Mouse (Mus musculus) kidney, adult 2 months (tissue): ENCODE measurements around the gene Ptpn3. TPM values are rescaled to one million over a fixed set of nuclear protein-coding genes. Genes with fewer than 3 reads are reported as not detected.

Experiments
- DNase-seq: peaks from one replicate; pipeline ENCODE4 v3.0.0; 2021
- H3K27ac ChIP-seq: fragments of 200-500 bp; 2 replicates; pipeline ENCODE4 v1.5.1; 2012; ENCODE audit warnings: low read depth, low read length, control low read depth, inconsistent platforms; ENCODE audit not compliant: insufficient read depth
- H3K27me3 ChIP-seq: fragments of 200-500 bp; replicated peaks from 2 replicates; pipeline ENCODE4 v1.6.1; 2012; ENCODE audit warnings: mild to moderate bottlenecking, moderate library complexity, low read length, inconsistent platforms; ENCODE audit not compliant: control insufficient read depth, insufficient read depth
- H3K36me3 ChIP-seq: fragments of 200-500 bp; 2 replicates; pipeline ENCODE4 v1.6.1; 2012; ENCODE audit warnings: mild to moderate bottlenecking, moderate library complexity, low read length, inconsistent platforms; ENCODE audit not compliant: control insufficient read depth, insufficient read depth
- H3K4me1 ChIP-seq: fragments of 200-500 bp; 2 replicates; pipeline ENCODE4 v1.6.1; 2011; ENCODE audit warnings: low read length; ENCODE audit not compliant: control insufficient read depth, insufficient read depth
- H3K4me3 ChIP-seq: fragments of 200-500 bp; 2 replicates; pipeline ENCODE4 v1.5.1; 2011; ENCODE audit warnings: mild to moderate bottlenecking, low read depth, low read length, control low read depth; ENCODE audit not compliant: insufficient read depth
- CTCF ChIP-seq: fragments of 200-500 bp; conservative IDR thresholded peaks from 2 replicates; pipeline ENCODE4 v1.5.1; 2011; ENCODE audit warnings: low read depth, mild to moderate bottlenecking, control low read depth, low read length, moderate library complexity, mixed read lengths; ENCODE audit not compliant: insufficient read depth, insufficient read length
- POLR2A ChIP-seq: fragments of 200-500 bp; IDR thresholded peaks from one replicate; pipeline ENCODE4 v1.6.1; 2011; ENCODE audit warnings: low read depth, low read length, control low read depth
- WGBS: fragments of 180-500 bp; shearing (Covaris S2); methylation state at CpG from one replicate; pipeline ENCODE4 v1.1.7; 2018; 5-methylcytosine and 5-hydroxymethylcytosine counted together
- polyA plus RNA-seq: library from polyadenylated mRNA; depleted of rRNA; stranded (reverse); fragments of >200 nt; gene quantifications from 2 replicates; pipeline ENCODE4 v1.2.3, GENCODE M21; 2012

Ptpn3 gene
- polyA plus RNA-seq, 1 experiment: 17.7 TPM

DNA sequence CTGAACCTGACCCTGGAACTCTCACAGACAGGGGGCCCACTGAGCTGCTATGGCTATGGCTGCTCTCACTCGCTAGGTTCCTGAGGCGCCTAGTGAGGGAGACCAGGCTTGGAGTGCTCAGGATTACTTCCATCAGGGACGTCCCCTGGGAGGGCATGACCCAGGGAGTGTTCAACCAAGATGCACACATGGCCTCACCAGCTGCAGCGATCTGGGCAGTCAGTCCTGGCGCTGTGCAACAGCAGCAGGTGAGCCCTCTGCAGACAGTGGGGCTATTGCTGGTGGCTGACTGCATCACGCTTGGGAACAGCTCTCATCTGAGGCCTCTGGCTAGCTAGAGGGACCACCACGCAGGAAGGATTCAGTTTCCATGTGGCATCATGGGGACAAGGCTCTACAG, 63.5 kb downstream of the Ptpn3 start:
- no peak for TF ChIP-seq CTCF
- no peak for TF ChIP-seq POLR2A
- Histone ChIP-seq H3K27me3 (no peaks in the 10 kb centered on the region), H3K4me1 (no peaks in the 10 kb centered on the region), H3K36me3 (peaks cover 3% of the 10 kb centered on the region; the same call in 1 of the 2 replicates), H3K4me3 (no peak overlapping the region), H3K27ac (no peak overlapping the region)
- no peak for DNase-seq
- 83% methylated on average over 7 of the region's 7 CpGs for WGBS

DNA sequence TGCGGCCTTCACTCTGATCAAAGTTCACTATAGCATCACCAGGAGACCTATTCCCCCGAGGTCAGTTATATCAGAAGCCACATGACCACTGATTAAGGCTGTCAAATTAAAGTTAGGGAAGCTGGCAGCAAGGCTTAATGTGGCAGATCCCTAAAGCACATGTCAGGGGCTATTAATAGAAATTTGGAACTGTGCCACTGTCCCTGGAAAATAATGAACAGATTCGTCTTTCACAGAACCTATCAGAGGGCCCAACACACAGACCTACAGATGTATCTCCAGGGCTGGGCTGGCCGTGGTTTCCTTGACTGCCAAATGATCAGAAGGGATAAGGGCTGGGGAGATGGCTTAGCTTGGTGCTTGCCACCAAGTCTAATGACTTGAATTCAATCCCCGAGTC, 65.1 kb downstream of the Ptpn3 start:
- Histone ChIP-seq H3K27me3 (no peaks in the 10 kb centered on the region), H3K27ac (no peak overlapping the region), H3K36me3 (peaks cover 6% of the 10 kb centered on the region; the same call in 1 of the 2 replicates), H3K4me3 (no peak overlapping the region), H3K4me1 (no peaks in the 10 kb centered on the region)
- TF ChIP-seq CTCF: no peak
- TF ChIP-seq POLR2A: no peak
- no peak for DNase-seq
- 71% methylated on average over 5 of the region's 5 CpGs for WGBS

DNA sequence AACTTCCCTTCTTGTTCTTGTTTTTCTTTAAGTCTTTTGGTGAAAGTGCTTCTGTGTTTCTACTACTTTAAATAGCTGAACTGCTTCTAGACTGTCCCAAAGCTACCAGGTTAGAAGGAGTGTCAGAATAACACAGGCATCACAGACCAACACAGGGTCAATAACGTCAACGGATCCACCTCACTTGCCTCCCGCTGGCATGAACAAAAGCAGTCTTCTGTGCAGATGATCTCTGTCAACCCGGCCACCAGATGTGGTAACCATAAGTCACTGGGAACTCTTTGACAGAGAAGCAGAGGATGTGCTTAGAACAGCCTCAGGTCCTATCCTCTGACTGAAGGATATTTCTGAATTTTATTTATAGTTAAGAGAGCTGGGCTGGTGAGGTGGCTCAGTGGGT, 65.9 kb downstream of the Ptpn3 start:
- H3K4me1 ChIP-seq: no peaks in the 10 kb centered on the region
- 76% methylated on average over 4 of the region's 4 CpGs for WGBS
- H3K36me3 ChIP-seq: peaks cover 6% of the 10 kb centered on the region; the same call in 1 of the 2 replicates
- DNase-seq: no peak
- H3K27ac ChIP-seq: no peak overlapping the region
- H3K4me3 ChIP-seq: no peak overlapping the region
- no peaks in the 10 kb centered on the region for H3K27me3 ChIP-seq
- TF ChIP-seq CTCF: no peak
- no peak for TF ChIP-seq POLR2A

DNA sequence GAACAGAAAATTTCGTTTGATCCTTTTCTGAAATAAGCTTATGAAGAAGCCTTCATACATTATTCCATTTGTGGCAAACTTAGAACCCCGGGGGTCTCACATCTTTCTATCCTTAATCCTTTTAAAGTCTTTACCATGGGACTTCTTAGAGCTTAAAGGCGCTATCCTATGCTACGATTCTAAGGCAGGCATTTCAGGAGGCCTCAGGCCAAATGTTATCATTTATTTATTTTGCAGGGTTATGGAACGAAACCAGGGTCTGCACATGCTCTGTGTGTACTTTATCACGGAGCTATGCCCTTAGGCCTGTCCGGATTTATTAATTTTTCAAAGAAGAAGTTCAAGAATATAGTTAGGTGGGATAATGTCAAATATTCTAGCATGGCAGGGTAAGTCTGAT, 67.3 kb downstream of the Ptpn3 start:
- Histone ChIP-seq H3K4me1 (no peaks in the 10 kb centered on the region), H3K27me3 (no peaks in the 10 kb centered on the region), H3K4me3 (no peak overlapping the region), H3K36me3 (peaks cover 6% of the 10 kb centered on the region; the same call in 1 of the 2 replicates), H3K27ac (no peak overlapping the region)
- no peak for DNase-seq
- TF ChIP-seq POLR2A (no peak), CTCF (no peak)
- 95% methylated on average over 7 of the region's 7 CpGs for WGBS

DNA sequence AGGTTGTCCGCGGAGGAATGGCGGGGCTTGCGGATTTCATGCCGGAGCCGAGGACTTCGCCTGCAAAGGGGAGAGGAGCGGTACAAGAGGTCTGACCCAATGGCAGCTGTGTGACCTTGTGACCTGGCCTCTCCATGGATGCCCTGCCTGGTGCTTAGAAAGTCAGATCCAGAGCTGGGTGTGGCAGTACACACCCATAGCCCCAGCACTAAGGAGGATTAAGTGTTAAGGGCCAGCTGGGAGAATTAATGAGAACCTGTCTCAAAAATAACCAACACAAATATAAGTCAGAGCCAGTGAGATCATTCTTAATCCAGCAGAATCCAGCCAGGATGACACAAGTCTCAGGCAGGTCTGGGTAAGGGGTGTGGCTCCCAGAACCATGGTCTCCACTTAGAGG, 69.2 kb downstream of the Ptpn3 start:
- no peak for DNase-seq
- Histone ChIP-seq H3K4me3 (no peak overlapping the region), H3K27me3 (no peaks in the 10 kb centered on the region), H3K27ac (no peak overlapping the region), H3K36me3 (peaks cover 6% of the 10 kb centered on the region; the same call in 1 of the 2 replicates), H3K4me1 (no peaks in the 10 kb centered on the region)
- WGBS: 88% methylated on average over 8 of the region's 8 CpGs
- TF ChIP-seq CTCF: no peak
- TF ChIP-seq POLR2A: no peak

DNA sequence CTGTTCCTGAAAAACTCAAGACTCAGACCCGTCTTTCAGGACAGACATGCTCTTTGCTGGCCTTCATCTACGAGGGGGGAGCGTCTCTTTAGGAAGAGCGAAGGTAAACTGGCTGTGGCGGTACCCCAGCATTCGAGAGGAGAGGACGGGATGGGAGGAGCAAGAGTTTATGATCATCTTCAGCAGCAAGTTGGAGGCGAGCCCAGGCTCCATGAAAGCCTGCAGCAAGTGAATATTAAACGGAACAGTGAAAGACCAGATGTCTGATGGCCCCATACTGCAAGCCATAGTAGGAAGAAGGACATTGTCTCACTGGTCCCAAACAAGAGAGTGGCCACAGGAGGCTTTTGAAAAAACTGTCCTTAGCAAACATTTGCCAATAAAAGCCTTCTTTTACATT, 70.3 kb downstream of the Ptpn3 start:
- Histone ChIP-seq H3K36me3 (peaks cover 6% of the 10 kb centered on the region; the same call in 1 of the 2 replicates), H3K27ac (no peak overlapping the region), H3K4me3 (no peak overlapping the region), H3K4me1 (no peaks in the 10 kb centered on the region), H3K27me3 (no peaks in the 10 kb centered on the region)
- whole genome bisulfite sequencing: 76% methylated on average over 9 of the region's 9 CpGs
- TF ChIP-seq POLR2A: no peak
- TF ChIP-seq CTCF: no peak
- DNase-seq: no peak

DNA sequence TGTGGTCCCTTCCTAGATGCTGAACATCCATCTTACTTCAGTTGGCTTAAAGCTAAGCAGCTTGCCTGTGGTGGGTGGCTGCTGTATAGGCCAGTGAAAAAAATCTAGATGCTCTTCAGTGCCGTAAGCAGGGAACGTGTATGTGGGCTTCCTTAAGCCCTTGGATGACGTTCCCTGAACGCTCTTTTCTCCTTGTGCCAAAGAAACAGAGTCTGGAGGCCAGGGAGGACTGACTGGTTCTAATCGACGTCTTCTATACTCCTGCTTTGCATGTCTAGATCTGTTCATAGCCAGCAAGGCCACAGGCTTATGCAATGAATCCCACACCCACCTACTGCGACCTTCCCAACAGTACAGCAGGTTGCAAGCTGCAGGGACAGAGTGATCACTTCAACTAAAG, 71.3 kb downstream of the Ptpn3 start:
- TF ChIP-seq POLR2A (no peak), CTCF (no peak)
- H3K36me3 ChIP-seq: peaks cover 6% of the 10 kb centered on the region; the same call in 1 of the 2 replicates
- no peak overlapping the region for H3K27ac ChIP-seq
- H3K27me3 ChIP-seq: no peaks in the 10 kb centered on the region
- WGBS: 91% methylated on average over 7 of the region's 7 CpGs
- no peak overlapping the region for H3K4me3 ChIP-seq
- H3K4me1 ChIP-seq: no peaks in the 10 kb centered on the region
- DNase-seq: no peak
